Mouse (Mus musculus) forebrain, embryonic 11.5 days (tissue): ENCODE results near the gene Nle1. TPM values are rescaled to one million over a fixed set of nuclear protein-coding genes. Genes with fewer than 3 reads are reported as not detected.

ENCODE experiments used
- polyA plus RNA-seq: library from polyadenylated mRNA; unstranded; fragments of >200 nt; fragmentation: Nextera tagmentation; extraction: Ambion mirVana; gene quantifications from 2 replicates; pipeline ENCODE4 v1.2.1, GENCODE M21; 2014

Gene Nle1
- polyA plus RNA-seq, 1 experiment from 2014 or later = 34.8 TPM

Other genes starting within 250 kb of the Nle1 start
- 0.33 and 0.60 TPM in 2 replicates for gene Cct6b, start 144.1 kb downstream of the Nle1 start, polyA plus RNA-seq
- gene Zfp830, start 144.1 kb downstream of the Nle1 start, polyA plus RNA-seq = 36.3 and 38.6 TPM in 2 replicates
- gene Lig3, start 127.3 kb downstream of the Nle1 start, polyA plus RNA-seq = 57.0 and 58.4 TPM in 2 replicates
- gene Rffl, start 37.2 kb downstream of the Nle1 start, polyA plus RNA-seq = 17.0 and 18.4 TPM in 2 replicates
- 15.6 and 17.4 TPM in 2 replicates for gene Rad51d, start 17.8 kb downstream of the Nle1 start, polyA plus RNA-seq
- 0.44 and 0.48 TPM in 2 replicates for gene Fndc8, start 16.3 kb downstream of the Nle1 start, polyA plus RNA-seq
- gene Unc45b, start 2.1 kb upstream of the Nle1 start, polyA plus RNA-seq = 0.20 and 0.41 TPM in 2 replicates
- 0.28 and 0.40 TPM in 2 replicates for gene Slfn5, start 42.9 kb upstream of the Nle1 start, polyA plus RNA-seq
- gene Slfn9, start 83.4 kb upstream of the Nle1 start, polyA plus RNA-seq = 9.3 and 9.8 TPM in 2 replicates
- 0.15 and 0.16 TPM in 2 replicates for gene Slfn8, start 112.4 kb upstream of the Nle1 start, polyA plus RNA-seq
- 0.89 and 1.6 TPM in 2 replicates for gene Slfn2, start 156.7 kb upstream of the Nle1 start, polyA plus RNA-seq
- gene Slfn1, start 208.4 kb upstream of the Nle1 start, polyA plus RNA-seq = not detected in 2 replicates